Mouse (Mus musculus): ENCODE data around the gene Oxct1.

Oxct1 gene

DNA sequence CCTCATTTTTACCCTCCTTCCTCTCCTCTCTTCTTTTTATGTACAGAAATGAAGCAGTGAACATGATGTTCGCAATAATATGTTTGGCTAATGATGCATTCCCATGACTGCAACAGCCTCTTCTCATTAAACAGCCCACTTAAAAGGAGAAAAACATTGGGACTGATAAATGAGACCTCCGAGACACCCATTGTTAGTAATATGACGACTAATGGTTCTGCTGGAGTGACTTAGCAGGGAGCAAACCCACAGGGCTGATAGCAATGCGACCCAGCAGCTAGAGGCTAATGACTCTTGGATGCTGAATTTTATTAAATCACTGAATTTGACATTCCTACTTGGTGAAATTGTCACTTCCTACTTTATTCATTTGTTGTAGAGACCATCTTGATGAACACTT lies 79.3 kb downstream of the Oxct1 start:
- no peak for DNase-seq (ENCODE audit: low spot score in 2 of 2)

DNA sequence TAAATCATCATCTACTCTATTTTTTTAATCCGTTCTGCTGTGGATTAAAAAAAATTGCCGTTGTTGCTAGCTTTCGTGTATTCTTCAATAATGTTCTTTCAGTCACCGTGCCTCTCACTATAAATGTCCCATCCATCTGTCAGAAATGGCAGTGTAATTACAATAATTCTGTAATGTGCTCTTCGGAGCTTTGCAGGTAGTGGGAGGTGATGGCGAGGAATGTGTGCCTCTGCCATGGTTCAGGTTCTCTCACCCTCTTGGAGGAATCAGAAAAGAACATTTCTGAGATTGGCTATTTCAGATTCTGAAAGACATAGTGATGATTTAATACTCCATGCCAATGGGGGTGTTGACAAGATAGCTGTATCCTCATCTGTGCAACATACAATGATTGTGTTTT lies 93.8 kb downstream of the Oxct1 start:
- no peak for DNase-seq (ENCODE audit: low spot score in 2 of 2)

DNA sequence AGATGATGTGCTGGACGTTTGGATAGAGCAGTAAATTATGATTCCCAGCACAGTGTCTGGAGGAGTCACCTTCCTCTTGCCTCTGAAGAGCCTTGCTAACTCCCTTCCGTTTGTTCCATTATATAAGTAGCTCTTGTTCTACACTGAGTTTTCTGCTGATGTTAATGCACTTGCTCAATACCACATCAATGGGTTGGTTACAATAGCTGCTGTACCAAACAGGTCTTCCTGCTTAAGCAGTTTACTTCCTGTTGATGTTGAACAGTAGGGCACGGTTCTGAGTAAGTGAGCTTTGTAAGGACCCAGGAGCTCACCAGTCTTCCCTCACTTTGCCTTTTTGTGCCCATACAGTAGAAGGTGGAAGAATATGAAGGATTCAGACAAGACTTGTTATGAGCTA lies 98.5 kb downstream of the Oxct1 start:
- DNase-seq (ENCODE audit: low spot score in 2 of 2) = peak in 1 of 2 experiments; percentile 12

DNA sequence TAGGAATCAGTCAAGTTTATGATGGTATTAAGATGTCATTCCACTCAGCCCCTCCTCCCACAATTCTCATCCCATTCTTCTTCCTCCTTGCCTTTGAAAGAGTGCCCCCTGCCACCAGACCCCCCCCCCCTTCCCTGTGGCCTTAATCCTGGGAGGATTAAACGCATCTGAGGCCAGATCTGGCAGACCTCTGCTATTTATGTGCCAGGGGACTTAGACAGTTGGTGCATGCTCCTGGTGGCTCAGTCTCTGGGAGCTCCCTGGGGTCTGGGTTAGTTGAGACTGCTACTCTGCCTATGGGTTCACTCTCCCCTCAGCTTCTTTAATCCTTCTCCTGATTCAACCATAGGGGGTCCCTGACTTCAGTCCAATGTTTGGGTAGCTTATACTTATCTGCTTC lies 112.3 kb downstream of the Oxct1 start:
- DNase-seq (ENCODE audit: low spot score in 2 of 2) = no peak

DNA sequence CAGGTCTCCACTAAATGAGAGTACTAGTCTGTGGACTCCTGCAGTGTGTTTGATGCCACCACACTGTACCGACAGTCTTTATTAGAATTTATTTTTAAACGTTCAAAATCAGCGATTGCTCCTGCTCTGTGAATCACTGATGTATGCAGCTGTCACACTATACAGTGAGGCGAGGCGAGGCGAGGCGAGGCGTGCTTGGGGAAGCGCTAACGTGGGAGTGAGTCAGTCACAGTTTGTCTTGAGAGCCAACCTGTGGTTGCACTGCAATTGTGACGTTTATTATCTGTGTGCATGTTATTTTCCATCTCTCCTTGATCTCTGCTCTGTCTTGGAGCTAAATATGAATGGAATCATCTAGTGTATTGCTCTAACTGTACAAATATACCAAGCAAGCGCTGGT lies 113.3 kb downstream of the Oxct1 start:
- DNase-seq (ENCODE audit: low spot score in 2 of 2) = no peak

GRCm38 (mm10) chr15:4145352-4145751 lies 119.2 kb downstream of the Oxct1 start:
- DNase-seq (ENCODE audit: low spot score in 2 of 2) = no peak

GRCm38 (mm10) chr15:4147700-4148099 lies 121.5 kb downstream of the Oxct1 start:
- no peak for DNase-seq (ENCODE audit: low spot score in 2 of 2)

- no peak for DNase-seq (ENCODE audit: low spot score in 2 of 2)
These were observed 122.6 kb downstream of the Oxct1 start for GRCm38 (mm10) chr15:4148649-4149389.

DNA sequence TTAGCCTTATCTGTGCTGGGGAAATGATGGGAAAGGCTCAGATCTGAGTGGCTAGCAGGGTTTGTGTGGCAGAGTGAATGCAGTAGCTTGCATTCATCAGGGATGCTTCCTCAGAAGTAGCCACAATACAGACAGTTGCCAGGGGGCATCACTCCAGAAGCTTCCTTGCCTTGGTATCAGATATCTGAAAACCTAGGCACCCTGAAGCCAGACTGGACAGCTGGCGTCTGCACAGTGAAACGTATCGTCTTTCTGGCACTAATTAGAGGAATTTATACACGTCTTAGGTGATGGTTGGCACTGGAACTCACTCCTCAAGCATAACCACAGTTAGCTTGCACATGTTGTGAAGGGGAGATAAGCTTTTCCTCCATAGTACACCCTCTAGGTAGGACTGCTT lies 128.5 kb downstream of the Oxct1 start:
- DNase-seq (ENCODE audit: low spot score in 2 of 2) = no peak

GRCm38 (mm10) chr15:4167946-4168345 lies 141.8 kb downstream of the Oxct1 start:
- no peak for DNase-seq (ENCODE audit: low spot score in 2 of 2)

GRCm38 (mm10) chr15:4171600-4171999 lies 145.4 kb downstream of the Oxct1 start:
- DNase-seq (ENCODE audit: low spot score in 2 of 2) = no peak

GRCm38 (mm10) chr15:4197913-4198312 lies 171.7 kb downstream of the Oxct1 start:
- DNase-seq (ENCODE audit: low spot score in 2 of 2) = no peak
